Mouse (Mus musculus): Measurements from ENCODE around the gene Naglu.

GRCm38 (mm10) chr11:101115564-101115963 lies 45.8 kb downstream of the Naglu start:
- TF ChIP-seq CTCF (IDR thresholded peaks at IDR 0.05; ENCODE audit: low read depth, low read length), result no peak
- no peak for TF ChIP-seq POLR2A (IDR thresholded peaks at IDR 0.05; ENCODE audit: extremely low read depth, insufficient read depth, low read length)

All from liver, adult 2 months (tissue).